Mouse (Mus musculus) heart, embryonic 14.5 days (tissue): ENCODE data around the gene Fbxo2. TPM values are rescaled to one million over a fixed set of nuclear protein-coding genes. Genes with fewer than 3 reads are reported as not detected.

ENCODE experiments used
- ATAC-seq: fragments of 200-750 bp; cut with Nextera tagmentation; 2 replicates; pipeline ENCODE4 v1.8.0; 2017; ENCODE audit warnings: low read depth, moderate TSS enrichment; ENCODE audit not compliant: insufficient number of reproducible peaks, insufficient read depth, low FRiP score
- H3K27ac ChIP-seq, 2 experiments: fragments of 200-500 bp in 1 of 2; fragments of 300-500 bp in 1 of 2; sonication (generic) in 1 of 2; replicated peaks in 1 of 2; 2 replicates each; pipeline ENCODE4 v1.5.1; 2012 to 2014; ENCODE audit warnings: low read depth in 2 of 2, low read length in 2 of 2, control low read depth in 1 of 2, mild to moderate bottlenecking in 1 of 2, mixed read lengths in 1 of 2; ENCODE audit not compliant: control insufficient read depth in 1 of 2, insufficient read depth in 1 of 2
- H3K27me3 ChIP-seq: fragments of 300-500 bp; sonication (generic); 2 replicates; pipeline ENCODE4 v1.6.1; 2014; ENCODE audit warnings: mild to moderate bottlenecking, low read length, control low read depth; ENCODE audit not compliant: control insufficient read depth, insufficient read depth
- H3K36me3 ChIP-seq: fragments of 300-500 bp; sonication (generic); 2 replicates; pipeline ENCODE4 v1.6.1; 2014; ENCODE audit warnings: mild to moderate bottlenecking, control low read depth, low read length, mixed read lengths; ENCODE audit not compliant: control insufficient read depth, insufficient read depth
- H3K4me1 ChIP-seq, 2 experiments: fragments of 200-500 bp in 1 of 2; fragments of 300-500 bp in 1 of 2; sonication (generic) in 1 of 2; 2 replicates each; pipeline ENCODE4 v1.6.1; 2012 to 2014; ENCODE audit warnings: low read length in 2 of 2, control low read depth in 1 of 2, mixed read lengths in 1 of 2; ENCODE audit not compliant: control insufficient read depth in 2 of 2, insufficient read depth in 2 of 2
- H3K4me2 ChIP-seq: fragments of 300-500 bp; sonication (generic); 2 replicates; pipeline ENCODE4 v1.6.1; 2014; ENCODE audit warnings: mild to moderate bottlenecking, low read length
- H3K4me3 ChIP-seq, 2 experiments: fragments of 200-500 bp in 1 of 2; fragments of 300-500 bp in 1 of 2; sonication (generic) in 1 of 2; 2 replicates each; pipeline ENCODE4 v1.5.1; 2012 to 2014; ENCODE audit warnings: low read length in 2 of 2, mild to moderate bottlenecking in 2 of 2, control low read depth in 1 of 2, low read depth in 1 of 2, moderate library complexity in 1 of 2; ENCODE audit not compliant: control insufficient read depth in 1 of 2, insufficient read depth in 1 of 2
- H3K9ac ChIP-seq: fragments of 300-500 bp; sonication (generic); 2 replicates; pipeline ENCODE4 v1.6.1; 2014; ENCODE audit warnings: mild to moderate bottlenecking, low read length
- H3K9me3 ChIP-seq: fragments of 300-500 bp; sonication (generic); 2 replicates; pipeline ENCODE4 v1.6.1; 2016; ENCODE audit warnings: low read length, control low read depth; ENCODE audit not compliant: control insufficient read depth
- WGBS: fragments of 180-500 bp; shearing (Covaris S2); extraction: QIAGEN DNeasy Blood & Tissue Kit; methylation state at CpG from one replicate; pipeline ENCODE4 v1.1.7; 2014; 5-methylcytosine and 5-hydroxymethylcytosine counted together
- polyA plus RNA-seq: library from polyadenylated mRNA; unstranded; fragments of >200 nt; fragmentation: Nextera tagmentation; extraction: Ambion mirVana; gene quantifications from 2 replicates; pipeline ENCODE4 v1.2.1, GENCODE M21; 2014

Fbxo2 gene
- polyA plus RNA-seq, 1 experiment from 2014 or later: not detected

GRCm38 (mm10) chr4:148166986-148167385 is 6.6 kb downstream of the Fbxo2 start:
- 28% methylated on average over 4 of the region's 4 CpGs for WGBS
- Histone ChIP-seq H3K9me3 (no peaks in the 10 kb centered on the region), H3K4me1 (peaks cover 3 to 4% of the 10 kb centered on the region in 2 experiments; a peak in 1 of 4 replicates), H3K4me3 (no peak overlapping the region), H3K27ac (no peak overlapping the region), H3K27me3 (peaks cover 80% of the 10 kb centered on the region), H3K36me3 (no peaks in the 10 kb centered on the region), H3K4me2 (peak overlapping the region; percentile 37; the same call in 1 of the 2 replicates), H3K9ac (no peak overlapping the region)
- no peak; the same call in 1 of the 2 replicates for ATAC-seq

- Histone ChIP-seq H3K4me1 (peaks cover 3 to 4% of the 10 kb centered on the region in 2 experiments; a peak in 1 of 4 replicates), H3K9ac (no peak overlapping the region), H3K27me3 (peaks cover 80% of the 10 kb centered on the region), H3K4me3 (no peak overlapping the region), H3K36me3 (no peaks in the 10 kb centered on the region), H3K27ac (no peak overlapping the region), H3K4me2 (no peak overlapping the region), H3K9me3 (no peaks in the 10 kb centered on the region)
- no peak for ATAC-seq
- WGBS: 22% methylated on average over 7 of the region's 7 CpGs
Measured at GRCm38 (mm10) chr4:148168287-148168686, 7.9 kb downstream of the Fbxo2 start.

GRCm38 (mm10) chr4:148169586-148169985 is 9.2 kb downstream of the Fbxo2 start:
- no peak for ATAC-seq
- Histone ChIP-seq H3K36me3 (no peaks in the 10 kb centered on the region), H3K4me2 (no peak overlapping the region), H3K9me3 (no peaks in the 10 kb centered on the region), H3K27ac (no peak overlapping the region), H3K4me1 (0 out of 4 replicates have a peak, but pooled peaks cover 0 to 1% of the 10 kb centered on the region in 2 experiments), H3K9ac (0 out of 2 replicates have a peak overlapping the region, but pooled peaks have one; percentile 4), H3K27me3 (peaks cover 82% of the 10 kb centered on the region), H3K4me3 (no peak overlapping the region)
- 14% methylated on average over 15 of the region's 15 CpGs for WGBS

GRCm38 (mm10) chr4:148170842-148171241 is 10.4 kb downstream of the Fbxo2 start:
- Histone ChIP-seq H3K9ac (no peak overlapping the region), H3K4me2 (no peak overlapping the region), H3K4me3 (no peak overlapping the region), H3K4me1 (no peaks in the 10 kb centered on the region), H3K27me3 (peaks cover 82% of the 10 kb centered on the region), H3K36me3 (no peaks in the 10 kb centered on the region), H3K9me3 (peaks cover 4% of the 10 kb centered on the region; the same call in 1 of the 2 replicates), H3K27ac (no peak overlapping the region)
- WGBS: 2% methylated on average over 2 of the region's 2 CpGs
- ATAC-seq: no peak

- 19% methylated on average over 3 of the region's 3 CpGs for WGBS
- peaks cover 4% of the 10 kb centered on the region; the same call in 1 of the 2 replicates for H3K9me3 ChIP-seq
- H3K9ac ChIP-seq: no peak overlapping the region
- no peak for ATAC-seq
- H3K4me2 ChIP-seq: no peak overlapping the region
- H3K36me3 ChIP-seq: no peaks in the 10 kb centered on the region
- H3K27me3 ChIP-seq: peaks cover 82% of the 10 kb centered on the region
- no peak overlapping the region for H3K27ac ChIP-seq
- no peak overlapping the region for H3K4me3 ChIP-seq
- no peaks in the 10 kb centered on the region for H3K4me1 ChIP-seq
Measured at GRCm38 (mm10) chr4:148171261-148171660, 10.8 kb downstream of the Fbxo2 start.

- Histone ChIP-seq H3K4me2 (no peak overlapping the region), H3K9ac (no peak overlapping the region), H3K9me3 (peaks cover 4% of the 10 kb centered on the region; the same call in 1 of the 2 replicates), H3K4me3 (no peak overlapping the region), H3K27ac (no peak overlapping the region), H3K27me3 (peaks cover 85% of the 10 kb centered on the region), H3K4me1 (no peaks in the 10 kb centered on the region), H3K36me3 (no peaks in the 10 kb centered on the region)
- 2% methylated on average over 30 of the region's 30 CpGs for WGBS
- ATAC-seq: no peak
Measured at GRCm38 (mm10) chr4:148173811-148174494, 13.5 kb downstream of the Fbxo2 start.

GRCm38 (mm10) chr4:148174495-148174862 is 14.1 kb downstream of the Fbxo2 start:
- Histone ChIP-seq H3K36me3 (no peaks in the 10 kb centered on the region), H3K27me3 (peaks cover 85% of the 10 kb centered on the region), H3K4me1 (no peaks in the 10 kb centered on the region), H3K9me3 (peaks cover 4% of the 10 kb centered on the region; the same call in 1 of the 2 replicates), H3K4me3 (no peak overlapping the region), H3K27ac (no peak overlapping the region), H3K9ac (no peak overlapping the region), H3K4me2 (no peak overlapping the region)
- no peak for ATAC-seq
- 7% methylated on average over 12 of the region's 12 CpGs for WGBS
